Mouse (Mus musculus): Measurements from ENCODE around the gene Slc39a11.

DNA sequence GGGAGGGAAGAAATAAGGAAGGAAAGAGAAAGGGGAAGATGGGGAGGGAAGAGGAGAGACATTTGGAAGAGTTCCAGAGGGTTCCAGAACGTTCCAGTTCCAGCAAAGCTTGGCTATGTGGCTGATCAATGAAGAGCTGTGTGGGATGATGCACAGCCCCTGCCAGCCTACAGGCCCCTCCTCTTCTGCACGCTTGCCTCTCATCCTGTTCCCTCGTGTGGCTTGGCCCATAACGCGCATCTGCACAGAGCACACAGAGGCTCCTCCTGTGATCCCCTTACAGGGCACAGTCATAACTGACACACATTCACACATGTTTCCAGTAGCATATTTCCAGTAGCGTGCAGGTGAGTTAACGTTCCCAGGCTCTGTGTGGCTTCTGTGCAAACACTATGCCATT lies 139.6 kb downstream of the Slc39a11 start:
- TF ChIP-seq TAL1 (IDR thresholded peaks at IDR 0.05; ENCODE audit: low read length): no peak
- no peak for TF ChIP-seq GATA1 (IDR thresholded peaks at IDR 0.05; ENCODE audit: low read length)
